Mouse (Mus musculus) G1E (cell line): ENCODE results near the gene H2al2a.

ENCODE experiments used
- CTCF ChIP-seq: IDR thresholded peaks from 2 replicates; pipeline ENCODE4 v1.5.1; 2012; ENCODE audit warnings: low read depth, low read length, inconsistent platforms, mixed read lengths
- GATA1 ChIP-seq: IDR thresholded peaks from 2 replicates; pipeline ENCODE4 v1.6.1; 2012; ENCODE audit warnings: borderline replicate concordance, low read length, inconsistent platforms, mixed read lengths
- GATA2 ChIP-seq: IDR thresholded peaks from 2 replicates; pipeline ENCODE4 v1.6.1; 2012; ENCODE audit warnings: low read depth, low read length, inconsistent platforms, borderline replicate concordance
- POLR2AphosphoS5 ChIP-seq: IDR thresholded peaks from 2 replicates; pipeline ENCODE4 v1.6.1; 2012; ENCODE audit warnings: low read depth, low read length, inconsistent platforms; ENCODE audit not compliant: insufficient replicate concordance
- TAL1 ChIP-seq: conservative IDR thresholded peaks from 2 replicates; pipeline ENCODE4 v1.6.1; 2012; ENCODE audit warnings: low read depth, low read length, inconsistent platforms, mixed read lengths

DNA sequence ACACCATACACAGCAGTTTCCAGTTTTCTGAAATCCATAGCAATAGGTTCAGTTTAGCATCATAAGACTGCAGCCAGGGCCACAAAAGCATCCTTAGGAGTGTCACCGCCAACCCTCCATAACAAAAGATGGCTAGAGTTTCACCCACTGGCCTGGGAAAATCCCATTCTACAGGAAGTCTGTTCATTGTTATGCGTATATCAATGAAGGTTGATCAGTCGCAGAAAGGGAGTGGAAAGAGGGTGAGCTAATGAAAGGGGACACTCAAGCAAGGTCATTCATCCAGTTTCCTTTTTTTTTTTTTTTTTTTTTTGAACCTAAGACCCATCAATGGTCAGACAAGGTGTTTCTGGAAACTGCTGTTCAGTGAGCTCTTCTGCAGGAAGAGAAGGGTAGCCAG, 7.6 kb downstream of the H2al2a start:
- TF ChIP-seq CTCF (no peak), GATA1 (no peak), GATA2 (no peak), TAL1 (no peak), POLR2AphosphoS5 (no peak)
